Mouse (Mus musculus) urinary bladder, adult 18-20 months (tissue): ENCODE data around the gene Lipc.

Experiments
- DNase-seq, 2 experiments: peaks; one replicate each; pipeline ENCODE4 v3.0.0; 2022; ENCODE audit warnings: low spot score in 2 of 2, mixed read lengths in 2 of 2

Lipc gene

DNA sequence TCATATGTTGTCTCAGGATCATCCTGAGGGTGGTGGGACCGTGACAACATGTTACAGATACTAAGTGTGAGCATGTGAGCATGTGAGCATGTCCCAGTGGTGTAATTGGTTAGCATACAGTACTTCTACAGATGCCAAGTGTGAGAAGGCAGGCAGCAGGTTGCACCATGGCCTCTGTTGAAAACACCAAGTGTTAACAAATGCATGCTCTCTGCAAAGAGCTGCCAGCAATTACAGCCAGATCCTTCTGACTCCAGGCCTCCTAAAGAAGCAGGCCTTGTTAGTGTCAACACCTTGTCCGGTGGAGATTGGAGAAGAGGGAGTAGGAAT, 36.7 kb downstream of the Lipc start:
- DNase-seq = no peak

DNA sequence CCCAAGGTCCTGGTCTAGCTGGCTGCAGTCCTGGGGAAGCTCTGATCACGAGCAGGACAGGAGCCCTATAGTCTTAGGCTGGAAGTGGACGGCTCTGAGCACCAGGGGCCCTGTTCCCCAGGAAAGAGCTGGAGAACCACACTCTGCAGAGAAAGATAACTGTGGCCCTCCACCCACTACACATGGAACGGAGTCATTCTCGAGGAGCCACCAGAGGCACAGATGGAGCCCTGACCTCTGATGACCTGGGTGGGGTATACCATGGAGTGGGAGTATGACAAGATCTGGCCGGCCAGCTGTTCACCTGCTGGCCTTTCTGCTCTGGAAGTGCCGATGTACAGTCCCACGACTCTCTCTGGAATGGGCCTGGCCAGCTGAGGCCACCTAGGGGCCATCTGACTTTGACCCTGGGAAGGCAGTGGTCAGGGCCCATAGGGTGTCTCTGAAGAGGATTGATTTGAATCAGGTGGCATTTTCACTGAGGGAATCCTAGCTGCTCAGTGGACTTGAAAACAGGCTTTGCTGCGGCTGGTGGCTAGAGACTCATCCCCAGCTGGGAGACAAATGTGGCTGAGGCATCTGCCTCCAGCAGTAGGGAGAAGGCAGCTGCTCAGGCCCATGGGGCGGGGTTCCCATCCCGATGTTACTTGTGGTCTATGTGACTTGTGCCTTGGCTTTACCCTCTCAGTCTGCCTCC, 37.2 kb downstream of the Lipc start:
- DNase-seq = no peak

DNA sequence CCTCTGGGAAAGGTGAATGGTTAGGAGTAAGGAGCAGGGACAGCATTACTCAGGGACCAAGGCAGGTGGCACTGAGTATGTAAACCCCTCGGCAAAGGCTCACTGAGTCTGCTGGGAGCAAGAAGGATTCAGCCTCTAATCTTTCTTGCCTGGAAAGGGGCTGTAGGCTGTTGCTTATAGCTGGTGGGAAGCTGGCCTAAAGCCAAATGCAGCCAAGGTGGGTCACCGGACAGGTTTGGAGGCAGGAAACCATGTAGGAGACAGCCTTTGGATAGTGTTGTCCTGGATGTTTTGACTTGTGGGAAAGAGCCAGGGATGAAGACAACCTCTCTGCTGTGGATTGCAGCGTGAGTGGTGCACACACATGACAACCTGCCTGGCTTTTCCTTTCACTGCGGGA, 40.9 kb downstream of the Lipc start:
- no peak for DNase-seq

DNA sequence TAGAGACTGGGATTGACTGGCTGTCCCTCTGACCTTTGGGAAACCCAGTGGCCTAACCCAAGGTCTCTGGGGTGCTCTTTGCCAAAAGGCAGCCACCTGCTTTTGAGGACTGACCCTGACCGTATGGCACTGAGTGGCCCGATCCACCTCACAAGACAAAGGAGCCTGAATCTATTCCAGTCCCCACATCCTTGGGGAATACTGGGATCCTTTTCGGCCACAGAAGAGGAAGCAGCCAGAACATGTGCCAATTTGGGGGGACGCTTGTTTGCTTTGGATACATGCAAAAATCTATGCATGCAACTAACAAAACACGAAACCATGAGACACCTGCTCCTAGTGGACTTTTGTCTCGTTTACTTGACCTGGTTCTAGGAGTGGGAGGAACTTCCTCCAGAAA, 41.7 kb downstream of the Lipc start:
- no peak for DNase-seq

DNA sequence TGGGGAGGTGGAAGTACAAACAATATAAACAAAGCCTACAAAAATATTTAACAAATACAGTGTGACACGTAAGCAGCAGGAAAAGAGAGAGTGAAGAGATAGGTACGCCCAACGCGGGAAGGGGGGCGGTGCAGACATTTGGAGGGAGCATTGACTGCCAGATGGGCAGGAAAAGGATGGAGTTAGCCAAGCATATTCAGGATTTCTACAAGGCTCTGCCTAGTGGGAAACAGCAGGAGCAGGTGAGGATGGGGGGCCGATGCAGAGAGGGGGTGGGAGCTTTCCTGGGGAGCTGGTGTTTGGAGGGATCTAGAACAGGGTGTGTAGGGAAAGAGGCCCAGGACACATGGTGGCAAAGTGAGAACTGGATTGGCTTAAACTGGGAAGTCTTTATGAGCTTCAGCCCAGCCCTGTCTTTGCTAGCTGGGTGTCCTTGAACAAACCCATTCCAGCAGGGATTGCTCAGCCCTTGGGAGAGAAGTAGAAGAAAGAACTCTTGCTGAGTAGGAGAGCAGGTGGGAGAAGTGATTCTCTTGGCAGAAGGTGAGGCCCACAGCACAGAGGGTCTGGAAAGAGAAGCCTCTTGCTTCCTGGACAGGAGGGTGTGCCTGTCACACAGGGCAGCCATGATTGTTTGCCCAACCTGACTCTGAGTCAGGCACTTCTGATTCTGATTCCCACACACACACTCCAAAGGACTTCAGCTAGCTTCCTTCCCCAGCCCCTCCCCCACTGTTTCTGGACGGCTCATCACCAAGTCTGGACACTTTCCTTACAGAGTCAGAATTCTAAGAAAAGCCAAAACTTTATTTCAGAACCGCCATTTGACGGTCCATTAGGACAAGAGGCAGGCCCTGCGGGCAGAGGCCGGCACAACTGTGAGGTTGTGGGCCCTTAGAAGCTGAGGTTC, 49.0 kb downstream of the Lipc start:
- no peak for DNase-seq

DNA sequence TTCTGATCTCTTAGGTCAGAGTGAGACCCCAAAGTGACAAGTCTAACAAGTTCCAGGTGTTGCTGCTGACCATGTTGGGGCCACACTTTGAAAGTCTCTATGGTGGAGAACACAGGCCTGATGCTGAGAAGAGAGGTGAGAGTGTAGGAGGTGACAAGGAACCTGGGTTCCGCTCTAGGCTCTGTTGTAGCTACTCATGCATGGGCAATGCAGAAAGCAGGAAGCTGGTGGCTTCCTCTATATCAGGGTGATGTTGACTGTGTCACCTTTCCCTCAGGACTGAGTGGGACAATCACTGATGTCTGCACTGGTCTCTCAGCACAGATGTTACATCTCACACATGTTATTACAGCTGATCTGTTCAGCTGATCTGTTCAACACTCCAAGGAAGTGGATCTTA, 57.8 kb downstream of the Lipc start:
- DNase-seq = no peak

DNA sequence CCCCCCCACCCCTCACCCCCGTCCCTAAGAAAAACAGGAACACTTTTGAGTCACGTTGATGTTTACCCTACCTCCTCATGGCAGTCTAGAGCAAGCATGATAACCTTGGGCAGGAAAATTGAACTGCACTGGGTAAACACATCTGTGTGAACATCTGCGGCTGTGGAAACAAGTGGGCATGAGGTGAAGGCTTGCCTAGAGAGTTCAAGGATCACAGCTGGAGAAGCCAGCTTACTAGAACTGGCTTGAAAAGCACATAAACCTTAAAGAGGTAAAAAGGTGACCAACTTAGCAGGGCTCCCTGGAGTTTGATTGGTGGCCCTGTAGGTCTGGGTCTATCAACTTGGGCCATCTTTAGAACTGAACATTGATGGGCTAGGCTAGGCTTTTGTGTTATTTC, 58.5 kb downstream of the Lipc start:
- no peak for DNase-seq

DNA sequence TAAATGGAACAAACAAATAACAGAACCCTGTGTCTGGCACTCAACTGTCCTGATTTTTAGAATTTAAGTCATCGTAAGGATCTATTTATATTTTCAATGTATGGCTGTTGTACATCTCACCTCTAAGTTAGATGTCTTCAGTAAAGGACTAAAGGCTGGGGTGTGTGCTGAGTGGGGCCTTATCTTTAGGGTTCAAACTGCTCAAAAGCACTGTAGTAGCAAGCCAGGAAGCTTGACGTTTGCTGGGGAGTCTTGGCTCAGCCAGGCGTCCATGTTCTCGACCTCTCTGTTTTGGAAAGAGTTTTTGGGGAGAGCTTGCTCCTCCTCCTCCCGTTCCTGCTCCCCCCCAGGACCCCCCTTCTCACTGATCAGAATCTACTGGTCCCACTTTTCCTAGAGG, 59.4 kb downstream of the Lipc start:
- DNase-seq = no peak

DNA sequence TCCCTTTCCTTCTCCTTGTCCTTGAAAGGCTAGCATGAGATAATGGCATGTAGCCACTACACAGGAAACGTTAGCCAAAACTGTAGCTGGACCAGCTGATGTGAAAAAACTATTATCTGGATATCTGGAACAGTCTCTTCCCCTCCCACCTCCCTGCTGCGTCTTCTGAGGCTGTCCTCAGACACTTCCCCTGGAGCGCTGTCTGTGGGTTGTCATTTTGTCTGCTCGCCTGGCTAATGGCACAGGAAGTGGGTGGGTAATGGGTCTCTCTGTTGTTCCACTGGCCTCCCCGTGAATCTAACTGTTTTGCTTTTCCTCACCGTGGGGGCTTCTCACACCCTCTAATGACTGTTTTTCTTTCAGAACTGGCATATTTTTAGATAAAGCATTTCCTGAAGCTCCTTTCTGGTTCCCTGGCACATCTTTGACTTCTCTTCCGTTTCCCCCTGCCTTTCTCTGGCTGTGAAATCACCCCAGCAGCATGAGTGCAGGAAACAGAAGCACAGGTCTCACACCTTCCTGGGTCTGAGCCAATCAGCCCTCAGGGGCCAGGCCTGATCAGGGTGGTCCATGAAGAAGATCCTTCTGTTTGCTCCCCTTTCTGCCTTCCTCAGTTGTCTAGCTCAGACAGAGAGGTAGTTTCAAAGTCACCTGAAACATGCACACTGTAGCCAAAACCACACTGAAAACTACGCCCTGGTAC, 60.4 kb downstream of the Lipc start:
- DNase-seq = no peak

DNA sequence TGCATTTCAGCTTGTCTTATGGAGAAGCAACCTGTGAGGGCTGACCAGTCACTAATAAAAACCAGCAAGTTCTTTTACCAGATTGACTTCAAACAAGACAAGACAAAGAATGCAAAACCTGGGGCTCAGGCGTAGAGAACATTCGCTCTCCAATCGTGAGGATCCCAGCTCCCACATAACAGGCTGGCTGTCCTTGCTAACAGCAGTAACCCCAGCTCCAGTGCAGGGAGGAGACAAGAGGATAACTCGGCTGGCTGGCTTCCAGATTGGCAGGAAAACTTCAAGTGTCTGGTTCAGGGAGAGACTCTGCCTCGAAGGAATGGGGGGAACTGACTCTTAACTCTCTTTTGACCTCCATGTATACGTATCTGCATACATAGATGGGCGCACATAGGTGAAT, 61.3 kb downstream of the Lipc start:
- no peak for DNase-seq

DNA sequence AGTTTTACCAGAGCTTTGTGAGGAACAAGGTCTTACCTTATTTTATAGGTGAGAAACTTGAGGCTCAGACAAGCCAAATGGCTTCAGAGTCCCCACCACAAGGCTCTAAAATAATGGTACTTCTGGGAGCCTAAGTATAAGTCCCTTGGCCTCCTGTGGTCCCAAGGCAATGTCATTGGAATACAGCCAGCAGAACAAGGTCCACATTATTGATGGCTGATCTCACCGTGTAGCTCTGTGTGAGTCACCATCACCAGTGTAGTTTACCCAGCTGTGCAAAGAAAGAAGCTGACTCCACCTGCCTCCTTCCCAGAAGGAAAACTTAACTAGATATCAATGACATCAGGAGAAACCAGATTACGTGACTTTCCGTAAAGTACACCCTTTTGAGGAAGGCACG, 63.1 kb downstream of the Lipc start:
- DNase-seq = peak in 1 of 2 experiments; percentile 36

DNA sequence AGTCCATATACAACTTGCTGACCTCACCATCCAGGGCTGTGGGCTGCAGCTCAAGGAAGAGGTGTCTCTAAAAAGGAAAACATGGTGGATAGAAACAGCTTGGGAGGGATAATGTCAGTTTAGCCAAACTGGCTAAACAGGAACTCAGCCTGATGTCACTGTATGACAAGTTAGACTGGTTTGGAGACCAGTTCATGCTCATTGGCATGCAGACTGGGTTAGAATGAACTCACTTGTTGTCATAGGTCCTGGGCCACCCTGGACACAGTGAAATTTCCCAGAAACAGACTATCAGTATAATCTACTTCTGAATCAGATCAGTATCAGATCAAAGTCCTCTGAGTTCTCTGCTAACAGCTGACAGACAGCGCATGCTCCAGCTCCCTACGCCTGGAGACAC, 63.5 kb downstream of the Lipc start:
- DNase-seq = peak in 1 of 2 experiments; percentile 54

DNA sequence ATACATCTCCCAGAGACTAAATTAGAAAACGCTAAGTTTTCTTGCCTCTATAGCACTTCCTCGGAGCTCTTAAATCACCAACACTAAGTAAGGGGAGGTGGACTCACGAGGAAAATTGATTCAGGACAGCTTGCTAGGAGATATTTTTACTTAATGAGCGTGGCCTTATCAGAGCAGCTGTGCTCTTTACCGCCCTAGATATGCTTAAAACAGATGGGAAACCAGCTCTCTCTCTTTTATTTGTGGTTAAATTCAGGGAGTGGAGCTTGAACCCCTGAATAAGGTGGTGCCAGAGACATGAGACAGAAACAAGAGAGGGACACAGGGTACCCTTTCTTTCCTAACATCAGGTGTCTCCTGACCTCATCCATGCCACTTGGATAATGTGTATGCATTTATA, 70.0 kb downstream of the Lipc start:
- no peak for DNase-seq

DNA sequence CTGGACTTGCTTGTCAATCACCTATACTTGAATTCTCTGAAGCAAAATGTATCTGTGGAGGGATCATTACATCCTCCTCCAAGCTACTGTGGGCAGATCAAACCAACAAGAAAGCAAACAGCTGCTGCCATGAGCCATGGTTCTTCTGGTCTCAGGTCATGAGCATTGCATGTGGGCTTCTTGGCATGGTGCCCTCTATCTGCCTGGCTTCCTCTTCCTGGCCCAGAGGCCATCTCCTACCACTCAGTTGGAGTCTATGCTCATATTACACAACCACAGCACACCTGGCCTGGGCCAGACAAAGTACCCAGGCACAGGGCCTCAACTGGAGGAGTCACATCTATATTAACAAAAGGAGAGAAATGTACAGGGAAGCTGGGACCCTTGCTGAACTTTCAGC, 73.2 kb downstream of the Lipc start:
- DNase-seq = no peak

DNA sequence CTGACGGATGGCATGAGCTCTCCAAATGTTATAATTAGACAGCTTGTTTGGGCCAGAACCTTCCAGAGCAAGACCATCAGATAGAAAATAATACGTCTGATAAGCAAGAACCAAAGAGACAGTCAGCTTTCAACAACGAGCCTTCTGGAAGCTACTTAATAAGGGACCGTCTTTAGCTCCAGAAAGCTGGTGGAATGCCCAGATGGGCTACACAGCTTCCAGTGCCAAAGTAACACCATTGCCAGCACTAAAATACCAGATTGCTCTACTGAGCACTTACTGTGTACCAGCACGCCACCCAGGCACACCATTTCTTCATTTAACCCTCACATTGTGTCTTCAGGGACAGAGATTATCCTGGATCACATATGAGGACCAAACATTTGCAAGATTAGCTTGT, 73.9 kb downstream of the Lipc start:
- no peak for DNase-seq

DNA sequence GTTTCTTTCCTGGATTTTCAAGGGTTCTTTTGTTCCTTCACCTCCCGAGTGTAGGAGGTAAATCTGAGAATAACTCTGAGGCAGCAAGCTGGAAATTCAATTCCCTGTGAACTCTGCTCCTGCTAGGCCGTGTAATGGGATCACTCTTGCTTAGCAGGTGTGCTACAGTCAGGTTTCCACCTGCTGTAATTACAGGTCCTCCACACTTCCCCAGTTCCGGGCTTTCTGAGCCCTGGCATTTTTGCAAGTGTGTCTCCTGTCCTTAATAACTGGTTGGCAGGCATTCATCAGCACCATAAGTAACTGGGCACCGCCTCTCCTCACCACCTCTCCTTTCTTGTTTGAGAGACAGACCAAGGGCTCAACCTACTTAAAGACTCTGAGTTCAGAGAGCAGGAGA, 76.5 kb downstream of the Lipc start:
- no peak for DNase-seq

DNA sequence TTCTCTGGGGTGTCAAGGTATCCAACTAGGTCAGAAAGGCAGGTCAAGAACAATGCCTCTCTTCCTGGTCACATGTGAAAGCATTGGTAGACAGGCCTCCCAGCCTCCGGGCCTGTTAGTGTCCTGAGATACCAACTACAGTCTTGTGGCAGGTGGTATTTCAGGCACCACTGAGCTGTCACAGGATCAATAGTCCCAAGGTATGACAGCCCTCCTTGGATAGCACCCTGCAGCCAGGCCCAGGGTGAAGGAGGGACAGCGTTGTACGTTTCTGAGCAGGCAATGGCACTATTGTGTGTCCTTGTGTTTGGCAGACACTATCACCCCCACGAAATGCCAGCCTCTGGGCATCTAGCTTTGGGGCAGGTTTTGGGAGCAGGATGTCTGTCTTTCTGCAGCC, 77.0 kb downstream of the Lipc start:
- DNase-seq = no peak

DNA sequence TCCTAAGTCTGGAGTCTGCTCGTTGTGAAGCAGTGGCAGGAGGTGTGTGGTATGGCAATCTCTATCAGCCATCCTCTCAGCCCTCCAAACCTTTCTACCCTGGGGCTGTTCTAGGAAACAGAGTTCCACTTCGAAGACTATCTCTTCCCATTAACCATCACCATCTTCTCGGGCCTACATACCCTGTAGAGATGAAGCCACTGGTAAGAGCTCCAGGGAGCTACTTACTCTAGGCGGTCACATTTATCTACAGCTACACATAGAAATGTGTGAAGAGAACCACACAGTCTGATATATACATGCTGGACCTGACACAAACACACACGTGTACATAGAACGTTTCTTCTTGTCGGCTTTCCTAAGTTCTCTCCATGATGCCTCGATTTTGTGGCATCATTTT, 79.4 kb downstream of the Lipc start:
- DNase-seq = no peak

DNA sequence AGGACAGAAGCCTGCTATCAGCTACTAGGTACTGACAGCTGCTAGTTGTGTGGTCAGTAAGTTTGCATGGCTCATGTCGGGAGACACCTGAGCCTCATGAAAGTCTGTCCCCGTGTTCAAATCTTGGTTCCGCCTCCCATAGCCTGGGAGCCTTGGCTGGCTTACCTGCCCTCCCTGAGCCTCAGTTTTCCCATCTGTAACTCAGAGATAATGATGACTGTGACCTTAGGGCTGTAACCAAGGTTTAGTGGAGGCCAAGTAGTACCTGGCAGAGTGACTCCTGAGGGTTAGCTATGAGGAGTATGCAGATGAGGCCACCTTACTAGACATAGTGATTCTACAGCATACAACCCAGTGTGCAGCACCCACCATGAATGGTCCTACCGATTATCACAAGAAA, 81.7 kb downstream of the Lipc start:
- DNase-seq = no peak

DNA sequence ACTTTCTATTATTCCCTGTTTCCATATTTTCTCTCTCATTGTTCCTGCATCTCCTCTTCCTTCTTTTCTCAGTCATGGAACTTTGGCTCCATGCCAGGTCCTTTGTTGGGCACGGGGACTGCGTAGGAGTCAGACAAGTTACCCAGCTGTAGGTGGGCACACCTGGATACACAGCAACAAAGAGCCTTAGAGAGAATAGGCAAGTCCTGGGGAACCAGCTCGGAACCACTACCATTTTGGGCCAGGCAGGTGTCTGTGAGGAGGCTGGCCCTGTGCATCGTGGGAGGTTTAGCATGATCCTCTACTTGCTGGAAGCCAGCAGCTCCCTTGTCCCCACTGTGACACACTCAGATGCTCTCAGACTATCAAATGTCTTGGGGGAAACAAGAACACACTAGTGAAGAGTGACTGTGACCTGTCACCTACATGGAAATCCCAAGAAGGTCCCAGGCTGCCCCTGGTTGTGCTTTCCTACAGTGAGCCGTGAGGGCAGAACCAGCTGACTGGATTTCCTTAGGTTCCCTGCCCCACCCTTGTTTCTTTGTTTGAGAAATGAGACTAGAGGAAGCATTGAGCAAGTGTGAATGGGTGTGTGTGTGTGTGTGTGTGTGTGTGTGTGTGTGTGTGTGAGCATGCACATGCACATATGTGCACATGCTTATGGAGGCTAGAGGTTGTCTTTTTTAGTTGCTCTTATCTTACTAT, 82.7 kb downstream of the Lipc start:
- no peak for DNase-seq

DNA sequence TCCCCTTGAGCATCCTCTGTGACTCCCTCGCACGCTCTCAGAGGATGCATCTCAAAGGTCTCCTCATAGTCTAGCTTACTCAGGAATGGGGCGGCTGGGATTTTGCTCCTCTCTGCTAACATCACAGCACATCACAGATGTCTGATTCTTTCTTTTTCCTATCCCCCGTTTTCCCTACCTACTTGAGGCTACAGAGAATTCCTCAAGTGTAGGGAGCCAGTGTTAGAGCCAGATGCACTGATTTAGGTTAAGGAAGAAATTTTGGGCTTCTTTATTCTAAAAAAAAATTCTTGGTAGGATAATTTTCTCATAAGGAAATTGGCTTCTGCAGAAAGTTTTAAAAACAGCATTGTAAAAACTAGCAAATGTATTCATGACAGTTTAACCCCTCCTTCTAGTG, 84.6 kb downstream of the Lipc start:
- DNase-seq = no peak

DNA sequence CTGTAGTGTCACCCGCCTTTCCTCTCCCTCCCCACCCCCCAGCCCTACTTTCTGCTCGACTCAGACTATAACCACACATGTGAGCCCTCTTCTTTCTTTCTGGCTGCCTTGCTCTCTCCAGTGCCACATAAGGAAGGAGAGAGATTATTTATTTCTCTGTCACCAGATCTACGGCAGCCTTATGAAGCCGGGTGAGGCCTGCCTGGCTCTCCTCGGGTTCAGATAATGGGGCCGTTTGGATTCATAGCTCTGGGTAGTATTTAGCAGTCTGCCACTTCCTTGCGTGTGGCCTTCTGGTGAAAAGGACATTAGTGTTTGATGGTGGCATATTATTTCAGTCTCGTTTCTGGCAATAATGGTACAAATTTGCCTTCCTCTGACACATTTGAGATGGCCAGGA, 88.0 kb downstream of the Lipc start:
- no peak for DNase-seq
